Mouse (Mus musculus): ENCODE measurements around the gene Trib2. TPM values are rescaled to one million over a fixed set of nuclear protein-coding genes. Genes with fewer than 3 reads are reported as not detected.
A peak's percentile ranks its signal among the peaks of the same experiment; 100 is the strongest.

Trib2 gene
- polyA plus RNA-seq, 1 experiment from 2014 or later, result 87.4 TPM

DNA sequence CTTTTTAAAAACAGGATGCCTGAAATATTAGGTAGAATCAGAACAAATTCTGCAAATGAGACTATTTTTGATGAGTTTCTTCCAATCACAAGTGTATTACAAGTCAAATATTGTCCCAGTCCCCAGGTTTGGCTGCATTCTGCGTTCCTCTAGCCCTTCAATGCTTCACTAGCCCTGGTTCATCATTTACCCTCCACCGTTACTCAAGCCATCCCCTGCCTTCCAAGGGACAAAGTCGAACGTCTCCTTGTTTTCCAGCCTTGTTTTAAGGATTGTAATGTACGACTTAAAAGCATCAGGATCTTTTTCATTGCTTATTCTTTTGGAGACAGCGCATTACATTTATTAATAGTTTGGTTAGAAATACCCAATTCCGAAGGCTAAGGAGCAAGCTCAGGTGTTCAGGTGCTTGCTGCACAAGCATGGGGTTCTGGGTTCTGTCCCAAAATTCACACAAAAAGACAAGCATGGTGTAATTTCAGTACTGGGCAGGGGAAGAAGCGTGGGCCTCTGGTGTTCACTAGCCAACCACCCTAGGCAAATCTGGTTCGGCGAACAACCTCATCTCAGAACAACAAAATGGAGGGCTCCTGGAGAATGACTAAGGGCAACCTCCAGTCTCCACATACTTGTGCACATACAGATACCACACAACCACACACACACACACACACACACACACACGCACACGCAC lies 24.3 kb upstream of the Trib2 start:
- WGBS, result 92% methylated on average over 12 of the region's 12 CpGs
- no peaks in the 10 kb centered on the region for H3K9me3 ChIP-seq (replicated peaks; ENCODE audit: control insufficient read depth, low read length)
- no peaks in the 10 kb centered on the region for H3K36me3 ChIP-seq (ENCODE audit: control insufficient read depth, insufficient read depth, low read length)
- H3K27me3 ChIP-seq (replicated peaks; ENCODE audit: control insufficient read depth, insufficient read depth, low read length), result no peaks in the 10 kb centered on the region
- DNase-seq (ENCODE audit: low spot score) (no peak), ATAC-seq (no peak)
- H3K4me3 ChIP-seq (ENCODE audit: low read depth, low read length), result no peak overlapping the region
- H3K9ac ChIP-seq (ENCODE audit: low read length), result no peak overlapping the region
- no peak overlapping the region for H3K4me2 ChIP-seq (ENCODE audit: low read length)
- H3K4me1 ChIP-seq (ENCODE audit: control insufficient read depth, insufficient read depth, low read length), result no peaks in the 10 kb centered on the region
- H3K27ac ChIP-seq (ENCODE audit: low read depth, low read length), result no peak overlapping the region

DNA sequence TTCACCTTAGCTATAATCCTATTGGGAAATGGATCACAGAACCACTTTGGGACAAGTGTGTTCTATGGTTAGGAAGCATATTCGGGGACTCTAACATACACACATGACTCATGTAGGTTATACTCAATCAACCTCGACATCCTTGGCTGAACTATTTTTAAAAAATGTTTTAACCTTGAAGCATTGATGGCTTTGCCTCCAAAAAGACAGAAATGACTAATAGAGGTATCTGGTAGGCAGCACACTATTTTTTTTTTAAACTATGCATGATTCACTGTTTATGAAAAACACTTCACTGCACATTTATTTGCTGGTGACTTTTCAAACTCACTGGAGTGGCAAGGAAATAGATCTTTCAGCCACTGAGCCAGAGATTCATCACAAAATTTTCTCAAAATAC lies 21.5 kb upstream of the Trib2 start:
- H3K4me2 ChIP-seq (ENCODE audit: low read length), result no peak overlapping the region
- no peak for DNase-seq (ENCODE audit: low spot score)
- 93% methylated on average over 2 of the region's 2 CpGs for WGBS

DNA sequence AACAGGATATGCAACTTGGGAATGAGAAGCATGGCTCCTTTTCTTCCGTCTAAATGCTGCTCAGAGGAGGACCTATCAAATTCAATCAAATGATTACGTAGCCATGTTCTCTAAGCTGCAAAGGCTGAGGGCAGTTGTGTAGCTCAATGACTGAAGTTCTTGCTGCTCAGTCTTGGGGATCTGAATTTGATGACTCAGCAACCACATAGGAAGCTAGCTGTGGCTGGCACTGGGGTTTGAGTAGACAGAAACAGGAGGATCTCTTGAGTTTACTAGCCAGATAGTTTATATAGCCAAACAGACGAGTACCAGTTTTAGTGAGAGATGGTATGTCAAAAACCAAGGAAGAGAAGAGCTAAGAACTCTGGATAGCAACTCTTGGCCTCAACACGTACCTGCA lies 20.8 kb upstream of the Trib2 start:
- Histone ChIP-seq H3K27me3 (replicated peaks; ENCODE audit: control insufficient read depth, insufficient read depth, low read length) (no peaks in the 10 kb centered on the region), H3K9me3 (replicated peaks; ENCODE audit: control insufficient read depth, low read length) (no peaks in the 10 kb centered on the region), H3K27ac (ENCODE audit: low read depth, low read length) (no peak overlapping the region), H3K36me3 (ENCODE audit: control insufficient read depth, insufficient read depth, low read length) (no peaks in the 10 kb centered on the region), H3K4me2 (ENCODE audit: low read length) (no peak overlapping the region), H3K4me1 (ENCODE audit: control insufficient read depth, insufficient read depth, low read length) (no peaks in the 10 kb centered on the region), H3K4me3 (ENCODE audit: low read depth, low read length) (no peak overlapping the region), H3K9ac (ENCODE audit: low read length) (no peak overlapping the region)
- DNase-seq (ENCODE audit: low spot score), result no peak
- 89% methylated on average over 4 of the region's 4 CpGs for WGBS
- no peak for ATAC-seq

More for the DNA sequence above, 21.5 kb upstream of the Trib2 start:
- Histone ChIP-seq H3K4me1 (ENCODE audit: control insufficient read depth, insufficient read depth, low read length) (no peaks in the 10 kb centered on the region), H3K27ac (ENCODE audit: low read depth, low read length) (no peak overlapping the region), H3K4me3 (ENCODE audit: low read depth, low read length) (no peak overlapping the region), H3K36me3 (ENCODE audit: control insufficient read depth, insufficient read depth, low read length) (no peaks in the 10 kb centered on the region), H3K27me3 (replicated peaks; ENCODE audit: control insufficient read depth, insufficient read depth, low read length) (no peaks in the 10 kb centered on the region), H3K9me3 (replicated peaks; ENCODE audit: control insufficient read depth, low read length) (no peaks in the 10 kb centered on the region), H3K9ac (ENCODE audit: low read length) (no peak overlapping the region)
- ATAC-seq, result no peak

DNA sequence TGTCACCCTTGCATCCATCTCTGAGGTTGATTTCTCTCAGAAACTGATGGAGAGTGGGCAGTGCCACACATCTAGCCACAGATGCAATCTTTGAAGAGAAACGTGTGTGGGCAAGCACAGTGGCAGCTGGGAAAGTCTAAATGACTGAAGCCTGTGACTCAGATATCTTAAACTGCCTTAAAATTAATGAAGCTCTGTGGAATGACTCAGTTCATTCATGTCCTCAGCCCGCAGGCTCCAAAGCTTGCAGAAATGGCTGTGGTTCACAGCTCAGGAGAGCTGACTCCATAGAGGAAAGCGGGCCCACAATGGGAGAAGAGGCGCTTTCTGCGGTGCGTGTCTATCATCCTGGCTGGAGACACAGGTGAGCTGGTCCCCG lies 15.9 kb upstream of the Trib2 start:
- Histone ChIP-seq H3K9me3 (replicated peaks; ENCODE audit: control insufficient read depth, low read length) (no peaks in the 10 kb centered on the region), H3K4me1 (ENCODE audit: control insufficient read depth, insufficient read depth, low read length) (no peaks in the 10 kb centered on the region), H3K27ac (ENCODE audit: low read depth, low read length) (no peak overlapping the region), H3K27me3 (replicated peaks; ENCODE audit: control insufficient read depth, insufficient read depth, low read length) (no peaks in the 10 kb centered on the region), H3K4me3 (ENCODE audit: low read depth, low read length) (no peak overlapping the region), H3K4me2 (ENCODE audit: low read length) (no peak overlapping the region), H3K9ac (ENCODE audit: low read length) (no peak overlapping the region), H3K36me3 (ENCODE audit: control insufficient read depth, insufficient read depth, low read length) (no peaks in the 10 kb centered on the region)
- ATAC-seq (no peak), DNase-seq (ENCODE audit: low spot score) (no peak)
- 90% methylated on average over 7 of the region's 7 CpGs for WGBS

DNA sequence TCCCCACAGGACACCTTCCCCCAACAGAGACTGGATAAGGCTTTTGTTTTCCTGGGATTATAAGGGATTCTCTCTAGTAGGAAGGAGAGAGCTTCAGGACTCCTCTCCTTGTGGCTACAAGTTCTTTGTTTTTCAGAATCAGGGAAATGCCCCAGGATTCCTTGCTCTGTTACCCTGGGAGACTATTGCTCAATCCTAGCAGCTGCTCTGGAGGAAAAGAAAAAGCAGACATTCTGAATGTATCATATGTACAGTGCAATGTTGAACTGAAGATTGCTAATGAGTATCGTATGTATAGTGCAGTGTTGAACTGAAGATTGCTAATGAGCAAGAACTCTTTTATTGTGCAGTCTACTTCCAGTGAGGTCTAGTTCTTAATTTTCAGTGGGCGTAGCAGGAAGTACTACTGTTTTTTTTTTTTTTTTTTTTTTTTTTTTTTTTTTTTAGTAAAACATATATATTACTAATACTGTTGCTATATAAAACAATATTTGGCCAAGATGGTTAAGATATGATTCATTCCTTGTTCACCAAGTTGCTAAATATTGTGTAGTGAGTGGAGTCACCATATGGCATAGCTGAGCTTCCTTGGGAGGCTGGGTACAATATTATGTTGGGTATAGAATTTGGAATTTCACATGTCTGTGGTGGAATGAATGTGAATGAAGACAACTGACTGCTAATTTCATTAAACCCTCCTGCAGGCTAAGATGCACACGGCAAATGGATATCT lies 15.4 kb upstream of the Trib2 start:
- no peak overlapping the region for H3K9ac ChIP-seq (ENCODE audit: low read length)
- DNase-seq (ENCODE audit: low spot score) (no peak), ATAC-seq (no peak)
- H3K4me3 ChIP-seq (ENCODE audit: low read depth, low read length), result no peak overlapping the region
- no peaks in the 10 kb centered on the region for H3K9me3 ChIP-seq (replicated peaks; ENCODE audit: control insufficient read depth, low read length)
- no peaks in the 10 kb centered on the region for H3K36me3 ChIP-seq (ENCODE audit: control insufficient read depth, insufficient read depth, low read length)
- no peaks in the 10 kb centered on the region for H3K27me3 ChIP-seq (replicated peaks; ENCODE audit: control insufficient read depth, insufficient read depth, low read length)
- no peak overlapping the region for H3K4me2 ChIP-seq (ENCODE audit: low read length)
- no peaks in the 10 kb centered on the region for H3K4me1 ChIP-seq (ENCODE audit: control insufficient read depth, insufficient read depth, low read length)
- no peak overlapping the region for H3K27ac ChIP-seq (ENCODE audit: low read depth, low read length)
- WGBS, result 80% methylated on average over 3 of the region's 3 CpGs

DNA sequence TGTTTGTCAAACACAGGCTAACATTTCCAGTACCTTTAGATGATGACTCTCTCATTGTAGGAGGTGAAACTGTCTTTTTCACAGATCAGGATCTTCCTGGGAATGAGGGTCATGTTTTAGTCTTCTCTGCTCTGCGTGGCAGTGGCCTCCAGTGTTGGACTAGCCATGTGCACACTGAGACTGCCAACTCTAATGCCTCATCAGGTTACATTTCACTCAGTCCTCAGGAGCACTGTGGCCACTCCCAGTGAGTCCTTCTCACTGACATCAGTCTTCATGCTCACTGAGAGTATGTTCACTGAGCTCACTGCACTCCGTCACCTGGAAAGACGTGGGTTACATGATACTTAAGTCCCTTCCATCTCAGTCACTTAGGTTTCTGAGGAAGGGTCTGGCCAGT lies 14.0 kb upstream of the Trib2 start:
- H3K9ac ChIP-seq (ENCODE audit: low read length), result no peak overlapping the region
- H3K4me2 ChIP-seq (ENCODE audit: low read length), result no peak overlapping the region
- ATAC-seq (no peak), DNase-seq (ENCODE audit: low spot score) (no peak)
- H3K4me1 ChIP-seq (ENCODE audit: control insufficient read depth, insufficient read depth, low read length), result no peaks in the 10 kb centered on the region
- WGBS, result 91% methylated on average over 3 of the region's 3 CpGs
- no peaks in the 10 kb centered on the region for H3K27me3 ChIP-seq (replicated peaks; ENCODE audit: control insufficient read depth, insufficient read depth, low read length)
- no peak overlapping the region for H3K4me3 ChIP-seq (ENCODE audit: low read depth, low read length)
- H3K9me3 ChIP-seq (replicated peaks; ENCODE audit: control insufficient read depth, low read length), result no peaks in the 10 kb centered on the region
- H3K27ac ChIP-seq (ENCODE audit: low read depth, low read length), result no peak overlapping the region
- H3K36me3 ChIP-seq (ENCODE audit: control insufficient read depth, insufficient read depth, low read length), result no peaks in the 10 kb centered on the region

DNA sequence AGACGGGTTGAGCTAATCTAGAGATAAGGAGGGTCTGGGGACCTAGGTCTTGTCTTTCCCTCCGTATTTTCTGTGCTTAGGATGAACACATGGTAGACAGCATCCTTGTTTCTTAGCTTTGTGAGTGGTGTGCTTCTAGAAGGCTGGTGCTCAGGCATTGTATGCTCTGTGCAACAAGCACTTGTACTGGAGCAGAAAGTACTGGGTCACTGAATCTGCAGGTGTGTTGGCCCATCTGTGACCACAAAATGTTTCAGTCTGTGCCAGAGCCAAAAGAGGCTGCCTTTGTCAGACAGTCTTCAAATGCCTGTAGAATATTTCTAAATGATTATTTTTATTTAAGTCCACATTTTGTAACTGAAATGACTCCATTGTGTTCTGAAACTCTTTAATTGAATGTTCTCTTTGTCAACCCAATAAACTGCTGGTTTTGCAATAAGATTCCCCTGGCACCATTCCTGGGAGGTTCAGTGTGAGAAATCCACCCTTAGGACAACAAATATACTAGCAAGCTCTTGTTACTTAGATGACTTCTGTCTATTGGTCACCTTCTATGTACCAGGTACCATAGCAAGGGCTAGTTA lies 12.2 kb upstream of the Trib2 start:
- Histone ChIP-seq H3K4me3 (ENCODE audit: low read depth, low read length) (no peak overlapping the region), H3K27ac (ENCODE audit: low read depth, low read length) (no peak overlapping the region), H3K36me3 (ENCODE audit: control insufficient read depth, insufficient read depth, low read length) (no peaks in the 10 kb centered on the region), H3K9ac (ENCODE audit: low read length) (no peak overlapping the region), H3K4me1 (ENCODE audit: control insufficient read depth, insufficient read depth, low read length) (no peaks in the 10 kb centered on the region), H3K4me2 (ENCODE audit: low read length) (no peak overlapping the region), H3K9me3 (replicated peaks; ENCODE audit: control insufficient read depth, low read length) (no peaks in the 10 kb centered on the region), H3K27me3 (replicated peaks; ENCODE audit: control insufficient read depth, insufficient read depth, low read length) (no peaks in the 10 kb centered on the region)
- DNase-seq (ENCODE audit: low spot score) (no peak), ATAC-seq (no peak)
- WGBS, result 83% methylated on average over 2 of the region's 2 CpGs

DNA sequence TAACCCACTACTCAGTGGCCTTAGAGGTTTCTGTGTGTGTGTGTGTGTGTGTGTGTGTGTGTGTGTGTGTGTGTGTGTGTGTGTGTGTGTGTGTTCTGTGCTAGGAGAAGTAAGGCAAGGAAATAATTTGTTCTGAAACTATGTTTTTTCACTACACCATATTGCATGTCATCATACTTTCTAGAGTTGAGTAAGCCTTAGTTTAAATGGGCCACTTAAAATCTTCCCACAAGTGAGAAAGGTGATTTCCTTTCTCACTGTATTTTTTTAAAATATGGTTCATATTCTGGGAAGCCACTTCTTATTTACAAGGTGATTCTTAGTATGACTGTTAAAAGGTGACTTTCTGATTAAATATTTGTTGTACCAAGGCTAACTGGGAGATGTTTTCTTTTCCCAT lies 4.3 kb upstream of the Trib2 start:
- 0 out of 2 replicates have a peak, but pooled peaks cover 3% of the 10 kb centered on the region for H3K4me1 ChIP-seq (ENCODE audit: control insufficient read depth, insufficient read depth, low read length)
- no peaks in the 10 kb centered on the region for H3K36me3 ChIP-seq (ENCODE audit: control insufficient read depth, insufficient read depth, low read length)
- DNase-seq (ENCODE audit: low spot score) (no peak), ATAC-seq (no peak)
- H3K4me2 ChIP-seq (ENCODE audit: low read length), result no peak overlapping the region
- H3K4me3 ChIP-seq (ENCODE audit: low read depth, low read length), result no peak overlapping the region
- no peaks in the 10 kb centered on the region for H3K9me3 ChIP-seq (replicated peaks; ENCODE audit: control insufficient read depth, low read length)
- H3K27ac ChIP-seq (ENCODE audit: low read depth, low read length), result no peak overlapping the region
- no peaks in the 10 kb centered on the region for H3K27me3 ChIP-seq (replicated peaks; ENCODE audit: control insufficient read depth, insufficient read depth, low read length)
- H3K9ac ChIP-seq (ENCODE audit: low read length), result no peak overlapping the region

DNA sequence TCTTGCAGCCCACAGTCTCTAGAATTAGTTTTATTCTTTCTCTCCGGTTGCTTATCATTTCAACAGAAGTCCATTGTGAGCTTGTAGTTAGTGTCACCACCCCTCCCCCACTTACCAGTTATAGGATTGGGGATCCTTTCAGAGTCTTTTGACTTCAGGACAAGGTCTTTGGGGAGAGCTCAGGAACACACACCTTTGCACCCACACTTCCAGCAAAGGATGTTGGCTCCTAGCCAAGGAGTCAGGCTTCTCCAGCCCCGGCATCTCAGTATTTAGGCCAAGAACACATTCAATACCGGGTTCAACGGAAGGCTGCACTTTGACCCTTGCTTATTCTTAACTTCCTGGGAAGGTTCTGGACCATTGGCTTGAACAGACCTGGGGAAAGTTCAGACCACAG lies 643 bp upstream of the Trib2 start:
- peak; percentile 62 for DNase-seq (ENCODE audit: low spot score)
- Histone ChIP-seq H3K4me1 (ENCODE audit: control insufficient read depth, insufficient read depth, low read length) (peaks cover 4% of the 10 kb centered on the region; the same call in 1 of the 2 replicates), H3K27ac (ENCODE audit: low read depth, low read length) (peak overlapping the region; percentile 96; the same call in 1 of the 2 replicates), H3K9ac (ENCODE audit: low read length) (peak overlapping the region; percentile 99), H3K27me3 (replicated peaks; ENCODE audit: control insufficient read depth, insufficient read depth, low read length) (no peaks in the 10 kb centered on the region), H3K4me3 (ENCODE audit: low read depth, low read length) (peak overlapping the region; percentile 91), H3K36me3 (ENCODE audit: control insufficient read depth, insufficient read depth, low read length) (no peaks in the 10 kb centered on the region), H3K4me2 (ENCODE audit: low read length) (peak overlapping the region; percentile 57), H3K9me3 (replicated peaks; ENCODE audit: control insufficient read depth, low read length) (no peaks in the 10 kb centered on the region)
- 23% methylated on average over 4 of the region's 4 CpGs for WGBS
- ATAC-seq, result no peak

All from forebrain, embryonic 14.5 days (tissue).